Mouse (Mus musculus) spleen, adult 2 months (tissue): Measurements from ENCODE around the gene Olfr656.

Source experiments
- CTCF ChIP-seq: fragments of 200-500 bp; IDR thresholded peaks from 2 replicates; pipeline ENCODE4 v1.5.1; 2011; ENCODE audit warnings: mild to moderate bottlenecking, inconsistent platforms; ENCODE audit not compliant: insufficient read depth, insufficient read length, insufficient replicate concordance; ENCODE audit errors: extremely low read depth
- POLR2A ChIP-seq: fragments of 200-500 bp; IDR thresholded peaks from 2 replicates; pipeline ENCODE4 v1.6.1; 2011; ENCODE audit warnings: low read depth, low read length, inconsistent platforms

GRCm38 (mm10) chr7:104624494-104624893 is 10.7 kb downstream of the Olfr656 start, which contains the start of gene Olfr657:
- TF ChIP-seq CTCF (no peak), POLR2A (no peak)
